Mouse (Mus musculus) limb, embryonic 14.5 days (tissue): ENCODE results near the gene Ldb3. TPM values are rescaled to one million over a fixed set of nuclear protein-coding genes. Genes with fewer than 3 reads are reported as not detected.

ENCODE experiments used
- ATAC-seq: fragments of 200-750 bp; cut with Nextera tagmentation; 2 replicates; pipeline ENCODE4 v1.8.0; 2017; ENCODE audit warnings: low read depth, moderate number of reproducible peaks, moderate TSS enrichment; ENCODE audit not compliant: low FRiP score
- DNase-seq: peaks from one replicate; pipeline ENCODE4 v3.0.0-alpha.2; 2015; ENCODE audit warnings: low spot score
- H3K27ac ChIP-seq: fragments of 300-500 bp; sonication (generic); replicated peaks from 2 replicates; pipeline ENCODE4 v1.5.1; 2014; ENCODE audit warnings: low read depth, mild to moderate bottlenecking, low read length, moderate library complexity, mixed read lengths
- H3K27me3 ChIP-seq: fragments of 300-500 bp; sonication (generic); 2 replicates; pipeline ENCODE4 v1.6.1; 2014; ENCODE audit warnings: low read length, mixed read lengths; ENCODE audit not compliant: control insufficient read depth, insufficient read depth
- H3K36me3 ChIP-seq: fragments of 300-500 bp; sonication (generic); 2 replicates; pipeline ENCODE4 v1.6.1; 2014; ENCODE audit warnings: mild to moderate bottlenecking, low read length, moderate library complexity, mixed read lengths; ENCODE audit not compliant: control insufficient read depth, insufficient read depth
- H3K4me1 ChIP-seq: fragments of 300-500 bp; sonication (generic); 2 replicates; pipeline ENCODE4 v1.6.1; 2014; ENCODE audit warnings: antibody characterized with exemption, low read length, mixed read lengths; ENCODE audit not compliant: control insufficient read depth, insufficient read depth
- H3K4me2 ChIP-seq: fragments of 300-500 bp; sonication (generic); replicated peaks from 2 replicates; pipeline ENCODE4 v1.6.1; 2014; ENCODE audit warnings: low read depth, mild to moderate bottlenecking, low read length, moderate library complexity; ENCODE audit not compliant: severe bottlenecking
- H3K4me3 ChIP-seq: fragments of 300-500 bp; sonication (generic); replicated peaks from 2 replicates; pipeline ENCODE4 v1.5.1; 2014; ENCODE audit warnings: low read length
- H3K9ac ChIP-seq: fragments of 300-500 bp; sonication (generic); 2 replicates; pipeline ENCODE4 v1.6.1; 2014; ENCODE audit warnings: mild to moderate bottlenecking, low read depth, low read length, moderate library complexity; ENCODE audit not compliant: severe bottlenecking
- H3K9me3 ChIP-seq: fragments of 300-500 bp; sonication (generic); 2 replicates; pipeline ENCODE4 v1.6.1; 2016; ENCODE audit warnings: low read length; ENCODE audit not compliant: control insufficient read depth
- POLR2A ChIP-seq: fragments of 200-500 bp; IDR thresholded peaks from 2 replicates; pipeline ENCODE4 v1.8.0; 2012; ENCODE audit warnings: inconsistent platforms, mild to moderate bottlenecking, moderate library complexity, borderline replicate concordance; ENCODE audit not compliant: insufficient read depth, insufficient read length; ENCODE audit errors: extremely low read depth
- WGBS: fragments of 180-500 bp; shearing (Covaris S2); extraction: QIAGEN DNeasy Blood & Tissue Kit; methylation state at CpG from one replicate; pipeline ENCODE4 v1.1.7; 2014; 5-methylcytosine and 5-hydroxymethylcytosine counted together
- polyA plus RNA-seq, 2 experiments: library from polyadenylated mRNA; depleted of rRNA in 1 of 2; stranded (reverse) in 1 of 2; unstranded in 1 of 2; fragments of >200 nt; fragmentation: Nextera tagmentation in 1 of 2; extraction: Ambion mirVana in 1 of 2; gene quantifications; 2 replicates each; pipeline versions ENCODE4 v1.2.1 to v1.2.3; 2012 to 2014

Ldb3 gene
- polyA plus RNA-seq, 2 experiments, result 26.6 to 37.7 TPM

GRCm38 (mm10) chr14:34615625-34616024, 27.1 kb upstream of the Ldb3 start:
- Histone ChIP-seq H3K4me2 (no peak overlapping the region), H3K9ac (no peak overlapping the region), H3K4me3 (no peak overlapping the region), H3K36me3 (no peaks in the 10 kb centered on the region), H3K27me3 (peaks cover 14% of the 10 kb centered on the region), H3K9me3 (no peaks in the 10 kb centered on the region), H3K27ac (no peak overlapping the region), H3K4me1 (no peaks in the 10 kb centered on the region)
- 44% methylated on average over 4 of the region's 4 CpGs for WGBS
- DNase-seq, result no peak
- TF ChIP-seq POLR2A, result no peak
- no peak for ATAC-seq

DNA sequence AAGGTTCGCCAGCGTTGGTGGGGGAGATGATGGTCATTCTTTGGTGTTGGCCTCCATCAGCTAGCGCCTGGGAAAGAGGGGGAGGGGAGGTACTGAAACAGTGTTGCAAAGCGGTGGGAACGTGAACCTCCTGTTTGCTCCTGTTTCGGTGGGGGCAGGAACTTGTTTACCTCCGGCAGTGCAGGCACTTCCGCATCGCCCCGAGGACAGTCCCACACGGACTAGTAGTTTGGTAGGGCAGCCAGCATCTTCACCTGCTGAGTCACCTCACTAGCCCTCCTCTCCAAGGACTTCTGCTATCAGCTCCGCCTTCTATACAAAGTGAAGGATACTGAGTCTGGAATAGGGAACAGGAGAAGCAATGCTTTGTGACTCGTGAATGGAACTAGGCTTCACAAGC, 26.6 kb upstream of the Ldb3 start:
- no peaks in the 10 kb centered on the region for H3K9me3 ChIP-seq
- 3% methylated on average over 13 of the region's 13 CpGs for WGBS
- H3K27me3 ChIP-seq, result peaks cover 14% of the 10 kb centered on the region
- H3K4me2 ChIP-seq, result peak overlapping the region; percentile 29; the same call in 1 of the 2 replicates
- H3K4me1 ChIP-seq, result no peaks in the 10 kb centered on the region
- DNase-seq, result no peak
- TF ChIP-seq POLR2A, result no peak
- H3K36me3 ChIP-seq, result no peaks in the 10 kb centered on the region
- no peak overlapping the region for H3K27ac ChIP-seq
- ATAC-seq, result no peak
- no peak overlapping the region for H3K9ac ChIP-seq
- peak overlapping the region; percentile 7; the same call in 1 of the 2 replicates for H3K4me3 ChIP-seq

GRCm38 (mm10) chr14:34614551-34614950, 26.1 kb upstream of the Ldb3 start:
- Histone ChIP-seq H3K27me3 (peaks cover 14% of the 10 kb centered on the region), H3K4me1 (no peaks in the 10 kb centered on the region), H3K9me3 (no peaks in the 10 kb centered on the region), H3K4me3 (peak overlapping the region; percentile 7; the same call in 1 of the 2 replicates), H3K36me3 (no peaks in the 10 kb centered on the region), H3K4me2 (peak overlapping the region; percentile 29; the same call in 1 of the 2 replicates), H3K27ac (no peak overlapping the region), H3K9ac (no peak overlapping the region)
- no peak for TF ChIP-seq POLR2A
- WGBS, result 9% methylated on average over 15 of the region's 15 CpGs
- ATAC-seq (no peak), DNase-seq (no peak)

DNA sequence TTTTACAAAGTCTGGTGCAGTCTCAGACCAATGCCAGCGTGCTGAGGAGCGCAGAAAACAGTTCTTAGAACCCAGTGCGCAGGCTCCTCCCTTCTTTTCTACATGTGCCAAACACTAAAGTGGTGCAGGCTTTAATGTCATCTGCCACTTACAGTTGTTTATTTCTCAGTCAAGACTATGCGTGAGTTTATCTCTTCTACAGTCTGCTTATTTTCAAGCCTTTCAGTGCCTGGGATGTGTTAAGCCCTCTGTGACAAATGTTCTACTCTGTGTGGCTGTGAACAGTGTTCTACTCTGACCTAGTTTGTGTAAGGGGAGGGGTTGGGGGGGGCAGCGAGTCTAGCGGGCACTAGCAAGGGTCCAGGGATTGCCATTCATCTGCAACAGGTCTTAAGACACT, 25.0 kb upstream of the Ldb3 start:
- no peak overlapping the region for H3K27ac ChIP-seq
- H3K4me2 ChIP-seq, result no peak overlapping the region
- WGBS, result 53% methylated on average over 6 of the region's 6 CpGs
- H3K9me3 ChIP-seq, result no peaks in the 10 kb centered on the region
- H3K27me3 ChIP-seq, result peaks cover 14% of the 10 kb centered on the region
- no peaks in the 10 kb centered on the region for H3K4me1 ChIP-seq
- H3K9ac ChIP-seq, result no peak overlapping the region
- no peaks in the 10 kb centered on the region for H3K36me3 ChIP-seq
- ATAC-seq, result no peak
- no peak for DNase-seq
- no peak for TF ChIP-seq POLR2A
- no peak overlapping the region for H3K4me3 ChIP-seq

- no peak overlapping the region for H3K27ac ChIP-seq
- no peak for TF ChIP-seq POLR2A
- H3K27me3 ChIP-seq, result peaks cover 14% of the 10 kb centered on the region
- H3K9ac ChIP-seq, result no peak overlapping the region
- no peak overlapping the region for H3K4me3 ChIP-seq
- no peaks in the 10 kb centered on the region for H3K9me3 ChIP-seq
- DNase-seq (no peak), ATAC-seq (no peak)
- no peaks in the 10 kb centered on the region for H3K36me3 ChIP-seq
- WGBS, result 38% methylated on average over 4 of the region's 4 CpGs
- no peaks in the 10 kb centered on the region for H3K4me1 ChIP-seq
- no peak overlapping the region for H3K4me2 ChIP-seq
Observed at GRCm38 (mm10) chr14:34612222-34612621, 23.7 kb upstream of the Ldb3 start.

DNA sequence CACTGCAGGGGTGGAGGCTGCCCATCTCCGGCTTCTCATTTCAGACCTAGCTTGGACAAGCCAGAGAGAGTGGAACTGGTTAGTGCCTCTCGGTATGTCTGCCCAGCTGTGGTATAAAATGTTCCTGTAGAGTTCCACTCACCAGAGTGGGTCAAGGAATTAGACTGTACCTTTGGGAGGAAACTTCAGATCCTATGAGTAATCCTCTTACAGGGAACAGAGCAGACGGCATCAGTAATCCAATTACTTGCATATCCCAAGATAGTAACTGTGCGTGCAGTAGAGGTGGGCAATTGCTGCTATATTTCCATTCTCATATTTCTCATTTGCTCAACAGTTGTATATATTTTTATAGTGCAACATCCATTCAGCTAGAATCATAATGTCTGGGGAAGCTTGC, 23.1 kb upstream of the Ldb3 start:
- H3K27ac ChIP-seq, result no peak overlapping the region
- no peak overlapping the region for H3K4me2 ChIP-seq
- DNase-seq, result no peak
- no peak for ATAC-seq
- H3K9me3 ChIP-seq, result no peaks in the 10 kb centered on the region
- WGBS, result 90% methylated on average over 4 of the region's 4 CpGs
- H3K36me3 ChIP-seq, result no peaks in the 10 kb centered on the region
- no peak for TF ChIP-seq POLR2A
- no peaks in the 10 kb centered on the region for H3K4me1 ChIP-seq
- H3K4me3 ChIP-seq, result no peak overlapping the region
- H3K9ac ChIP-seq, result no peak overlapping the region
- H3K27me3 ChIP-seq, result peaks cover 14% of the 10 kb centered on the region
